Mouse (Mus musculus) bone marrow, adult 2 months (tissue): Measurements from ENCODE around the gene Plxnc1.

Source experiments
- CTCF ChIP-seq: fragments of 200-500 bp; IDR thresholded peaks from 2 replicates; pipeline ENCODE4 v1.5.1; 2011; ENCODE audit warnings: low read length, control low read depth; ENCODE audit not compliant: control insufficient read depth, insufficient read depth
- POLR2A ChIP-seq: fragments of 200-500 bp; IDR thresholded peaks from 2 replicates; pipeline ENCODE4 v1.6.1; 2011; ENCODE audit warnings: low read depth, mild to moderate bottlenecking, control low read depth, low read length, borderline replicate concordance; ENCODE audit not compliant: control insufficient read depth

- TF ChIP-seq CTCF (no peak), POLR2A (no peak)
These were observed 22.9 kb downstream of the Plxnc1 start for GRCm38 (mm10) chr10:94921751-94922150.
